Mouse (Mus musculus) lung, embryonic 15.5 days (tissue): ENCODE measurements around the gene Rab7. TPM values are rescaled to one million over a fixed set of nuclear protein-coding genes. Genes with fewer than 3 reads are reported as not detected.

Experiments
- microRNA-seq: library from miRNA; unstranded; fragments of <30 nt; microRNA quantifications from one replicate; pipeline ENCODE4, GENCODE M21; 2016
- polyA plus RNA-seq: library from polyadenylated mRNA; unstranded; fragments of >200 nt; fragmentation: Nextera tagmentation; extraction: Ambion mirVana; gene quantifications from 2 replicates; pipeline ENCODE4 v1.2.1, GENCODE M21; 2015

Rab7 gene
- polyA plus RNA-seq, 1 experiment from 2014 or later: 206 TPM

Small RNAs within 50 kb of the gene (microRNA-seq; reads per million reads assigned to microRNA genes)
- 1.9 reads per million, percentile 4 among the genes with 10 or more reads in this experiment for gene Gm47286

Other genes starting within 250 kb of the Rab7 start
- gene Rab43, start 233.1 kb downstream of the Rab7 start, polyA plus RNA-seq: 12.6 and 12.9 TPM in 2 replicates
- 2.1 and 2.6 TPM in 2 replicates for gene Gm45140, start 209.5 kb downstream of the Rab7 start, polyA plus RNA-seq
- 45.9 and 49.7 TPM in 2 replicates for gene Isy1, start 206.5 kb downstream of the Rab7 start, polyA plus RNA-seq
- 1,108 and 1,113 TPM in 2 replicates for gene Cnbp, start 194.2 kb downstream of the Rab7 start, polyA plus RNA-seq
- 171 and 172 TPM in 2 replicates for gene Copg1, start 157.5 kb downstream of the Rab7 start, polyA plus RNA-seq
- gene Hmces, start 131.3 kb downstream of the Rab7 start, polyA plus RNA-seq: 55.2 and 57.7 TPM in 2 replicates
- 44.4 and 46.6 TPM in 2 replicates for gene H1fx, start 63.6 kb downstream of the Rab7 start, polyA plus RNA-seq
- gene Rpn1, start 39.2 kb upstream of the Rab7 start, polyA plus RNA-seq: 436 and 444 TPM in 2 replicates
- 17.5 and 17.9 TPM in 2 replicates for gene Gata2, start 148.6 kb upstream of the Rab7 start, polyA plus RNA-seq
- gene Dnajb8, start 177.0 kb upstream of the Rab7 start, polyA plus RNA-seq: not detected in 2 replicates